Comparison of ENCODE assay signal across 9 mouse cellular contexts in the genomic region with DNA sequence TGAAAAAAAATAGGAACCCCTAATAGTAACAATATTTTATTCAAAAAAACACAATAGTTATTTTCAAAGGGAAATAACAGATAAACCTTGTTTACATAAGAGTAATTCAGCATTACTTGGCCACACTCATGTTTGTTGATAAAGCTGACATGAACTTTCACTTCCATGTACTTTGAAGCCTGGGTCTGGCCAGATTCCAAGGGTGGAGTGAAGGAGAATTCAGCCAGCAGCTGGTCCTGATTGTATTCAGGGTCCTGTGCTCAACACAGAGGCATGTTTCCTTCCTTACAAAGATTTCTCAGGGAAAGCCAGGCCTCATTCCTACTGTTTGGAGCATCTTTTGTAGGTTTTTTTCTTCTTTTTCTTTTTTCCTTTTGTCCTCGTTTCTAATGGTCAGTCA.
DNase-seq lines count a peak whose midpoint lies in the region; ATAC-seq and TF ChIP-seq lines count a peak whose summit lies in the region.
"Had no signal": no experiment of that assay in that cellular context is flagged by ENCODE, and none has a peak within 500 bp of the region (broad histone marks: within the 10 kb centered on the region; RNA-seq: fewer than 3 reads in every experiment).

No protein-coding gene starts in this region.

- 53% methylated on average over 1 of the region's 1 CpGs for WGBS in hindbrain, embryonic 10.5 days
- 42% methylated on average over 1 of the region's 1 CpGs for WGBS in hindbrain, embryonic 16.5 days
- WGBS in lung, embryonic 16.5 days, result 24% methylated on average over 1 of the region's 1 CpGs

- H3K4me1 ChIP-seq in hindbrain, embryonic 10.5 days (replicated peaks), result no peaks in the 10 kb centered on the region
- H3K4me1 ChIP-seq in hindbrain, embryonic 16.5 days (ENCODE audit: control insufficient read depth, insufficient read depth, low read depth, low read length), result no peaks in the 10 kb centered on the region
- peaks cover 5% of the 10 kb centered on the region; the same call in 1 of the 2 replicates for H3K4me1 ChIP-seq in lung, embryonic 16.5 days (replicated peaks; ENCODE audit: control insufficient read depth, insufficient read depth, low read length)
- H3K4me1 ChIP-seq: limb, embryonic 15.5 days had no signal

- no peaks in the 10 kb centered on the region for H3K36me3 ChIP-seq in hindbrain, embryonic 10.5 days
- H3K36me3 ChIP-seq in hindbrain, embryonic 16.5 days (ENCODE audit: control insufficient read depth, insufficient read depth, low read length), result no peaks in the 10 kb centered on the region
- no peaks in the 10 kb centered on the region for H3K36me3 ChIP-seq in lung, embryonic 16.5 days (ENCODE audit: control insufficient read depth, insufficient read depth, low read length)
- H3K36me3 ChIP-seq: limb, embryonic 15.5 days had no signal

- H3K4me3 ChIP-seq in hindbrain, embryonic 10.5 days, result no peak overlapping the region
- H3K4me3 ChIP-seq in hindbrain, embryonic 16.5 days (ENCODE audit: low read length), result no peak overlapping the region
- H3K4me3 ChIP-seq in lung, embryonic 16.5 days (ENCODE audit: low read length), result no peak overlapping the region
- H3K4me3 ChIP-seq: limb, embryonic 15.5 days had no signal

- no peak overlapping the region for H3K4me2 ChIP-seq in hindbrain, embryonic 16.5 days (ENCODE audit: low read length)
- no peak overlapping the region for H3K4me2 ChIP-seq in lung, embryonic 16.5 days (ENCODE audit: low read depth, low read length)
- H3K4me2 ChIP-seq: limb, embryonic 15.5 days had no signal

- intact Hi-C loops in heart, postnatal 10 days (cut with DNase I), result loop anchor here (5.0 kb wide), 1 partner anchor 224 kb away; no protein-coding TSS in a partner anchor

- H3K27me3 ChIP-seq in hindbrain, embryonic 10.5 days (ENCODE audit: insufficient read depth, poor library complexity, severe bottlenecking), result no peaks in the 10 kb centered on the region
- no peaks in the 10 kb centered on the region for H3K27me3 ChIP-seq in hindbrain, embryonic 16.5 days (replicated peaks; ENCODE audit: control insufficient read depth, insufficient read depth, low read length)
- H3K27me3 ChIP-seq in lung, embryonic 16.5 days (ENCODE audit: control insufficient read depth, insufficient read depth, low read depth, low read length), result no peaks in the 10 kb centered on the region
- H3K27me3 ChIP-seq: limb, embryonic 15.5 days had no signal

- no peaks in the 10 kb centered on the region for H3K9me3 ChIP-seq in hindbrain, embryonic 10.5 days
- no peaks in the 10 kb centered on the region for H3K9me3 ChIP-seq in hindbrain, embryonic 16.5 days (ENCODE audit: control insufficient read depth, low read length)
- H3K9me3 ChIP-seq in lung, embryonic 16.5 days (ENCODE audit: control insufficient read depth, low read length), result no peaks in the 10 kb centered on the region
- H3K9me3 ChIP-seq: limb, embryonic 15.5 days had no signal

- ATAC-seq in hindbrain, embryonic 16.5 days, result no peak
- ATAC-seq in lung, embryonic 16.5 days (ENCODE audit: low read depth), result peak; percentile 91
- no peak for ATAC-seq in granulocyte monocyte progenitor cell, adult 5-6 weeks (replicated peaks; ENCODE audit: poor library complexity, severe bottlenecking)

- TF ChIP-seq CTCF in brain, embryonic 14.5 days (IDR thresholded peaks at IDR 0.05; ENCODE audit: borderline replicate concordance, extremely low read depth, insufficient read depth, insufficient read length), result no peak

- peak; percentile 7 for DNase-seq in hindbrain, embryonic 10.5 days (ENCODE audit: low spot score)
- peak; percentile 77 for DNase-seq in brain, embryonic 14.5 days (ENCODE audit: low read depth)
- peak; percentile 86 to 88 for DNase-seq in heart, postnatal 10 days
- no peak for DNase-seq in layer of hippocampus, postnatal 25 days (ENCODE audit: extremely low spot score in 1 of 2, low spot score in 1 of 2)
- DNase-seq in thymus, postnatal 10 days (ENCODE audit: low spot score in 2 of 2), result no peak

- H3K9ac ChIP-seq in hindbrain, embryonic 16.5 days (ENCODE audit: low read depth, low read length), result no peak overlapping the region
- H3K9ac ChIP-seq in lung, embryonic 16.5 days (ENCODE audit: low read length), result no peak overlapping the region
- H3K9ac ChIP-seq: limb, embryonic 15.5 days had no signal

- H3K27ac ChIP-seq in hindbrain, embryonic 10.5 days, result no peak overlapping the region
- no peak overlapping the region for H3K27ac ChIP-seq in hindbrain, embryonic 16.5 days (ENCODE audit: low read depth, low read length)
- H3K27ac ChIP-seq in lung, embryonic 16.5 days (ENCODE audit: low read length), result peak overlapping the region; percentile 36; the same call in 1 of the 2 replicates
- H3K27ac ChIP-seq: limb, embryonic 15.5 days had no signal

- TF ChIP-seq POLR2A in brain, embryonic 14.5 days (IDR thresholded peaks at IDR 0.05; ENCODE audit: borderline replicate concordance, extremely low read depth, insufficient read depth, insufficient read length, poor library complexity, severe bottlenecking), result no peak

Comparison
In these comparisons a context has a peak if more than half of its experiments do, and no peak if none do; other contexts are left out.
1. DNase-seq: peak in hindbrain, embryonic 10.5 days (single experiment), brain, embryonic 14.5 days (single experiment) and heart, postnatal 10 days (2 of 2); none in layer of hippocampus, postnatal 25 days (0 of 2) and thymus, postnatal 10 days (0 of 2).